Mouse (Mus musculus) embryo, embryonic 9.5 days (tissue): ENCODE results near the gene Bcar3.

Source experiments
- DNase-seq: peaks from one replicate; pipeline ENCODE4 v3.0.0-alpha.2; 2017; ENCODE audit errors: extremely low spot score

The Bcar3 gene

GRCm38 (mm10) chr3:122456807-122457206, 162.9 kb downstream of the Bcar3 start:
- no peak for DNase-seq

GRCm38 (mm10) chr3:122457723-122458122, 163.8 kb downstream of the Bcar3 start:
- no peak for DNase-seq

GRCm38 (mm10) chr3:122458743-122459142, 164.8 kb downstream of the Bcar3 start:
- no peak for DNase-seq

GRCm38 (mm10) chr3:122460848-122461511, 167.0 kb downstream of the Bcar3 start:
- no peak for DNase-seq

GRCm38 (mm10) chr3:122461512-122461881, 167.6 kb downstream of the Bcar3 start:
- DNase-seq, result no peak

GRCm38 (mm10) chr3:122461932-122462871, 168.3 kb downstream of the Bcar3 start:
- no peak for DNase-seq

GRCm38 (mm10) chr3:122463166-122463565, 169.2 kb downstream of the Bcar3 start:
- no peak for DNase-seq

- DNase-seq, result peak; percentile 67
Measured at GRCm38 (mm10) chr3:122466100-122466730, 172.3 kb downstream of the Bcar3 start.

GRCm38 (mm10) chr3:122467977-122468376, 174.0 kb downstream of the Bcar3 start:
- DNase-seq, result no peak

GRCm38 (mm10) chr3:122470326-122471016, 176.5 kb downstream of the Bcar3 start:
- DNase-seq, result no peak

GRCm38 (mm10) chr3:122471017-122471721, 177.2 kb downstream of the Bcar3 start:
- DNase-seq, result no peak

GRCm38 (mm10) chr3:122472412-122472811, 178.5 kb downstream of the Bcar3 start:
- no peak for DNase-seq

- DNase-seq, result no peak
Measured at GRCm38 (mm10) chr3:122473523-122474034, 179.6 kb downstream of the Bcar3 start.

- peak; percentile 47 for DNase-seq
Measured at GRCm38 (mm10) chr3:122474067-122474466, 180.1 kb downstream of the Bcar3 start.

- no peak for DNase-seq
Measured at GRCm38 (mm10) chr3:122474796-122475195, 180.9 kb downstream of the Bcar3 start.

- no peak for DNase-seq
Measured at GRCm38 (mm10) chr3:122475735-122476134, 181.8 kb downstream of the Bcar3 start.

- no peak for DNase-seq
Measured at GRCm38 (mm10) chr3:122476656-122477055, 182.7 kb downstream of the Bcar3 start.

- DNase-seq, result no peak
Measured at GRCm38 (mm10) chr3:122477541-122477940, 183.6 kb downstream of the Bcar3 start.

- no peak for DNase-seq
Measured at GRCm38 (mm10) chr3:122478735-122479134, 184.8 kb downstream of the Bcar3 start.

- no peak for DNase-seq
Measured at GRCm38 (mm10) chr3:122480065-122480675, 186.2 kb downstream of the Bcar3 start.

- no peak for DNase-seq
Measured at GRCm38 (mm10) chr3:122480986-122481385, 187.1 kb downstream of the Bcar3 start.
